Mouse (Mus musculus) heart, postnatal 0 days (tissue): ENCODE data around the gene Leng1.

Experiments
- CTCF ChIP-seq: IDR thresholded peaks from 2 replicates; pipeline ENCODE4 v1.5.1; 2016; ENCODE audit warnings: antibody characterized with exemption, control low read depth, low read depth
- EP300 ChIP-seq: IDR thresholded peaks from 2 replicates; pipeline ENCODE4 v1.6.1; 2016; ENCODE audit warnings: antibody characterized with exemption, low read depth

DNA sequence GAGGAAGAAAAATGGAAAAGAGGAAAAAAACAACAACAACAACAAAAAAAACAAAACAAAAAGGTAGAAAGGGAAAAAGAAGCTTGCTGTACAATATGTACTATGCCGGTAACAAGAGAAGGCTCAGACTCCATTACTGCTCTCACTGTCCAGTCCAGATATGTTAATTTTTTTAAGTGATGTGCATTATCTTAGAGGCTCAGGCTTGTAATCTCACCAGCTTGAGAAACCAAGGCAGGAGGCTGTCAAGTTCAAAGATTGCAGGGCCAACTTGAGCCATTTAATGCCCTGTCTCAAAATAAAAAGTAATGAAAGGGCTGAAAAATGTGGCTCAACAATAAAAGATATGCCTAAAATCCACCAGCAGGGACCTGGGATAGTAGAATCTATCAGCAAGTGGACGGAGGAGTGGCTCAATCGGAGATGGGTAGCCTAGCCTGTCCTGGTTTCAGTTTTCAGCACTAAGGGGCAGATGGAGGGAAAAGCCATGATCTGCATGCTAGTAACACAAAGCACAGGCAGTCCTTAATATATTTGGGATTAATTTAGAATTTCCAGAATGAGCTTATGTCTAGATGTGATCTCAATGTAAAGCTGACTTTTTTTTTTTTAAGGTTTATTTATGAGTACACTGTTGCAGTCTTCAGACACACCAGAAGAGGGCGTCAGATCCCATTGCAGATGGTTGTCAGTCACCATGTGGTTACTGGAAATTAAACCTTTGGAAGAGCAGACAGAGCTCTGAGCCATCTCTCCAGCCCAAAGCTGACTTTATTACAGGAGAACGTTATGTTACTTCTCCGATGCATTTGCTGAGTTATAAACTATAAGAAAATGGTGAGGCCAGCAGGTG, 49.0 kb downstream of the Leng1 start:
- TF ChIP-seq CTCF = peak; percentile 36
- no peak for TF ChIP-seq EP300
